Mouse (Mus musculus) liver, postnatal 0 days (tissue): ENCODE measurements around the gene Thsd4.

Source experiments
- CTCF ChIP-seq: sonication (generic); IDR thresholded peaks from 2 replicates; pipeline ENCODE4 v1.5.1; 2016; ENCODE audit warnings: antibody characterized with exemption, low read depth
- EP300 ChIP-seq: IDR thresholded peaks from 2 replicates; pipeline ENCODE4 v1.6.1; 2016; ENCODE audit warnings: antibody characterized with exemption, low read depth, mild to moderate bottlenecking

DNA sequence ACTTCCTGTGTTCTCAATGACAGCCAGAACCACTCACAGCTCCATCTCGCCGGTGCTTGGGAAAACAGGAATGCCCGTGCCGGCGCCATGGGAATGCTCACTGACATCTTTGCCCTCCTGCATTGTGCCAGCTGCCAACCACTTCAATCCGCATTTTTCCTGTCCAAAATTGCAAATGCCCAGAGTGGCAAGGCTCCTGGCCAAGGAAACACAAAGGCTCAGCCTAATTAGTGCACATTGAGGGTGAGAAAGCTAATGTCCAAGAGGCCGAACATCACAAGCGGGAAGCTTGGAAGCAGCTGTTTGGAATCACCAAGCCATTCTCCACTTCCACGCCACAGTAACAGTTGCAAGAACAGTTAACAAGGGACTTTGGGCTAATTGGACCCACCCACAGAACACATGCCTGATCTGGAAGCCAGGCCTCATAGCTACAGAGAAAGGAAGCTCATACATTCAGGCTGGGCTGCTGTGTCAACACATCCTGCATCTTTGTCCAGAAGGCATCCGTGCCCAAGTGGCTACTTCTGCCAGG lies 210.2 kb downstream of the Thsd4 start:
- TF ChIP-seq CTCF (no peak), EP300 (no peak)
